Mouse (Mus musculus) inflammation-experienced regulatory T-cells, adult 16 weeks (primary cell): ENCODE measurements around the gene Stpg3. TPM values are rescaled to one million over a fixed set of nuclear protein-coding genes. Genes with fewer than 3 reads are reported as not detected.

Source experiments
- polyA plus RNA-seq: library from polyadenylated mRNA; unstranded; fragments of 100-300 nt; shearing (Covaris generic); gene quantifications from one replicate; pipeline ENCODE4 v1.2.1, GENCODE M21; 2017

Stpg3 gene
- not detected for polyA plus RNA-seq

GRCm38 (mm10) chr2:25214444-25214843 lies at the start of gene Stpg3:
Gene Stpg3 (minus strand): TSS chr2:25214637.

GRCm38 (mm10) chr2:25262291-25262767 lies 47.9 kb upstream of the Stpg3 start, which contains the start of gene Tprn:
Gene Tprn (plus strand): TSS chr2:25262618.

GRCm38 (mm10) chr2:25255284-25255779 lies 40.9 kb upstream of the Stpg3 start, which contains the start of gene Tmem203:
Gene Tmem203 (plus strand): TSS chr2:25255439.

GRCm38 (mm10) chr2:25246183-25247072 lies 32.0 kb upstream of the Stpg3 start, which contains the start of gene AL732309.1:
Gene AL732309.1 (minus strand): TSS chr2:25246863.

GRCm38 (mm10) chr2:25242101-25242506 lies 27.7 kb upstream of the Stpg3 start, which contains the start of the genes Rnf208 and Cysrt1:
Gene Rnf208 (plus strand): TSS chr2:25242255.
Gene Cysrt1 (minus strand): TSS chr2:25242452.

GRCm38 (mm10) chr2:25236614-25237013 lies 22.2 kb upstream of the Stpg3 start, which contains the start of gene Rnf224:
Gene Rnf224 (minus strand): TSS chr2:25236787.

GRCm38 (mm10) chr2:25234050-25234449 lies 19.6 kb upstream of the Stpg3 start, which contains the start of gene Slc34a3:
Gene Slc34a3 (minus strand): TSS chr2:25234364.

GRCm38 (mm10) chr2:25224492-25224765 lies 10.0 kb upstream of the Stpg3 start, which contains the start of gene Tubb4b:
Gene Tubb4b (minus strand): TSS chr2:25224702.

GRCm38 (mm10) chr2:25218445-25218844 lies 4.0 kb upstream of the Stpg3 start, which contains the start of gene Fam166a:
Gene Fam166a (plus strand): TSS chr2:25218745.

GRCm38 (mm10) chr2:25211121-25211670 lies 3.2 kb downstream of the Stpg3 start, which contains the start of gene Nelfb:
Gene Nelfb (minus strand): TSS chr2:25211489.

GRCm38 (mm10) chr2:25196172-25196954 lies 18.1 kb downstream of the Stpg3 start, which contains the start of gene Tor4a:
Gene Tor4a (minus strand): TSS chr2:25196886.

GRCm38 (mm10) chr2:25180478-25180903 lies 33.9 kb downstream of the Stpg3 start, which contains the start of gene Nrarp:
Gene Nrarp (plus strand): TSS chr2:25180758.

Other genes starting within 250 kb of the Stpg3 start
- 100 TPM for gene Mrpl41, start 239.5 kb downstream of the Stpg3 start, polyA plus RNA-seq
- 109 TPM for gene Pnpla7, start 238.6 kb downstream of the Stpg3 start, polyA plus RNA-seq
- 45.0 TPM for gene Nsmf, start 160.3 kb downstream of the Stpg3 start, polyA plus RNA-seq
- gene Entpd8, start 134.3 kb downstream of the Stpg3 start, polyA plus RNA-seq = 0.73 TPM
- 18.1 TPM for gene Noxa1, start 119.5 kb downstream of the Stpg3 start, polyA plus RNA-seq
- gene Nrarp, start 33.9 kb downstream of the Stpg3 start, polyA plus RNA-seq = 0.72 TPM
- 176 TPM for gene Tor4a, start 17.8 kb downstream of the Stpg3 start, polyA plus RNA-seq
- gene Nelfb, start 3.1 kb downstream of the Stpg3 start, polyA plus RNA-seq = 202 TPM
- 1.7 TPM for gene Fam166a, start 4.1 kb upstream of the Stpg3 start, polyA plus RNA-seq
- 214 TPM for gene Tubb4b, start 10.1 kb upstream of the Stpg3 start, polyA plus RNA-seq
- not detected for gene Slc34a3, start 19.7 kb upstream of the Stpg3 start, polyA plus RNA-seq
- gene Rnf224, start 22.1 kb upstream of the Stpg3 start, polyA plus RNA-seq = not detected
- gene Rnf208, start 27.6 kb upstream of the Stpg3 start, polyA plus RNA-seq = not detected
- not detected for gene Cysrt1, start 27.8 kb upstream of the Stpg3 start, polyA plus RNA-seq
- 8.7 TPM for gene AL732309.1, start 32.2 kb upstream of the Stpg3 start, polyA plus RNA-seq
- gene Tmem203, start 40.8 kb upstream of the Stpg3 start, polyA plus RNA-seq = 17.5 TPM
- 5.5 TPM for gene Tprn, start 48.0 kb upstream of the Stpg3 start, polyA plus RNA-seq
- gene Ssna1, start 57.8 kb upstream of the Stpg3 start, polyA plus RNA-seq = 131 TPM
- 120 TPM for gene Anapc2, start 57.8 kb upstream of the Stpg3 start, polyA plus RNA-seq
- gene Tmem210, start 73.5 kb upstream of the Stpg3 start, polyA plus RNA-seq = not detected
- gene Lrrc26, start 75.3 kb upstream of the Stpg3 start, polyA plus RNA-seq = not detected
- gene Grin1, start 104.5 kb upstream of the Stpg3 start, polyA plus RNA-seq = 0.10 TPM
- 23.8 TPM for gene Man1b1, start 117.7 kb upstream of the Stpg3 start, polyA plus RNA-seq
- 28.5 TPM for gene Dpp7, start 141.7 kb upstream of the Stpg3 start, polyA plus RNA-seq
- 18.3 TPM for gene Uap1l1, start 151.0 kb upstream of the Stpg3 start, polyA plus RNA-seq
- gene Sapcd2, start 157.7 kb upstream of the Stpg3 start, polyA plus RNA-seq = 1.2 TPM
- gene Entpd2, start 181.2 kb upstream of the Stpg3 start, polyA plus RNA-seq = not detected
- 3.4 TPM for gene Npdc1, start 184.7 kb upstream of the Stpg3 start, polyA plus RNA-seq
- gene Fut7, start 208.6 kb upstream of the Stpg3 start, polyA plus RNA-seq = 10.9 TPM
- 30.7 TPM for gene Abca2, start 214.1 kb upstream of the Stpg3 start, polyA plus RNA-seq
- gene Clic3, start 242.2 kb upstream of the Stpg3 start, polyA plus RNA-seq = 3.9 TPM
- 100 TPM for gene Paxx, start 246.5 kb upstream of the Stpg3 start, polyA plus RNA-seq